Mouse (Mus musculus) heart, embryonic 16.5 days (tissue): ENCODE measurements at regions not wholly inside any gene's neighbourhood (a gene's known extent, or its start where the extent isn't known, plus 50 kb on each side); places are given as distances from the start of the nearest gene placed in this dataset.

ENCODE experiments used
- ATAC-seq: fragments of 200-750 bp; cut with Nextera tagmentation; replicated peaks from 2 replicates; pipeline ENCODE4 v1.8.0; 2017; ENCODE audit warnings: moderate number of reproducible peaks; ENCODE audit not compliant: insufficient read depth, low FRiP score; ENCODE audit errors: extremely low read depth
- H3K27ac ChIP-seq: fragments of 300-500 bp; sonication (generic); 2 replicates; pipeline ENCODE4 v1.5.1; 2014; ENCODE audit warnings: mild to moderate bottlenecking, low read length, control low read depth, moderate library complexity
- H3K27me3 ChIP-seq: fragments of 300-500 bp; sonication (generic); 2 replicates; pipeline ENCODE4 v1.6.1; 2014; ENCODE audit warnings: low read length, mixed read lengths; ENCODE audit not compliant: control insufficient read depth, insufficient read depth
- H3K36me3 ChIP-seq: fragments of 300-500 bp; sonication (generic); 2 replicates; pipeline ENCODE4 v1.6.1; 2014; ENCODE audit not compliant: control insufficient read depth, insufficient read depth
- H3K4me1 ChIP-seq: fragments of 300-500 bp; sonication (generic); 2 replicates; pipeline ENCODE4 v1.6.1; 2014; ENCODE audit warnings: low read length, mixed read lengths; ENCODE audit not compliant: control insufficient read depth, insufficient read depth
- H3K4me2 ChIP-seq: fragments of 300-500 bp; sonication (generic); 2 replicates; pipeline ENCODE4 v1.6.1; 2014; ENCODE audit warnings: low read depth, mild to moderate bottlenecking, control low read depth, low read length
- H3K4me3 ChIP-seq: fragments of 300-500 bp; sonication (generic); 2 replicates; pipeline ENCODE4 v1.5.1; 2014; ENCODE audit warnings: mild to moderate bottlenecking, control low read depth, low read length
- H3K9ac ChIP-seq: fragments of 300-500 bp; sonication (generic); 2 replicates; pipeline ENCODE4 v1.6.1; 2014; ENCODE audit warnings: low read length, control low read depth
- H3K9me3 ChIP-seq: fragments of 300-500 bp; sonication (generic); replicated peaks from 2 replicates; pipeline ENCODE4 v1.6.1; 2016; ENCODE audit warnings: low read length; ENCODE audit not compliant: control insufficient read depth
- WGBS: fragments of 180-500 bp; shearing (Covaris S2); extraction: QIAGEN DNeasy Blood & Tissue Kit; methylation state at CpG from one replicate; pipeline ENCODE4 v1.1.7; 2014; 5-methylcytosine and 5-hydroxymethylcytosine counted together

DNA sequence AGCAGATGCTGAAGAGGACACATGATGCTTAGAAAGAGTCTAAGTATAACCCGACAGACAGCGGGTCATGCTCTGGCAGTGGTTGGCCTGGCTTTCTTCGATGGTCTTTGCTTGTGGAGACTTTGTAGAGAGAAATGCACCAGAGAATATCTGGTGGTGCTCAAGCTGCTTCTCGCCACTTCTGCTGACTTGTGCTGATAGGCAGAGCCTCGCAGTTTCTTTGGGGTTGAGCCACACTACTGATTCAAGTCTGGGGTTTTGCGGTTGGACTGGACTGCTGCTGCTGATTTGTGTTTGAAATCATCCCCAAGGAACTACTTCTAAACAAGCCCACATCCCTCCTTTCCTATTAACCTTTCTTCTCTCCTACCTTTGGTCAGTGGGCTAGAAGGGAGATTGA lies 227.1 kb upstream of the Hnrnpa3 start:
- no peak overlapping the region for H3K9ac ChIP-seq
- no peaks in the 10 kb centered on the region for H3K27me3 ChIP-seq
- no peaks in the 10 kb centered on the region for H3K36me3 ChIP-seq
- WGBS, result 64% methylated on average over 6 of the region's 6 CpGs
- ATAC-seq, result no peak
- H3K4me1 ChIP-seq, result no peaks in the 10 kb centered on the region
- H3K4me3 ChIP-seq, result no peak overlapping the region
- H3K4me2 ChIP-seq, result no peak overlapping the region
- H3K27ac ChIP-seq, result no peak overlapping the region
- no peaks in the 10 kb centered on the region for H3K9me3 ChIP-seq

DNA sequence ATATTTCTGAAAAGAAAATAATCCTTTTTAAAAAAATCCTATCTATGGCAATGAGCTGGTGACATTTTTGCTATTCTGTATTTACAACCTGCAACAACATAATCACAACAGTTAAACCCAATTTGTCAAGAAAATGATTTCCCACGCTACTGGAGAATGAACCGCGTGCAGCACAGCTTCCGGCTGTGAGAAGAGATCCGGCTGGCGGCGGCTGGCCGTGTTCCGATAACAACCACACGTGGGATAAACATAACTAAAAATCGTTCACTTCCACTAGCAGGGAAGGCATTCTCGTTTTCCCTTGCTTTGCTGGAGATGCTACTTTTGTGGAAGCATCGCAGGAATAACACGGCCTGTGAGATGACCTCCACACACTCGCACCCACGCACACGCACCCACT lies 224.5 kb upstream of the Hnrnpa3 start:
- WGBS, result 86% methylated on average over 17 of the region's 17 CpGs
- ATAC-seq, result no peak
- Histone ChIP-seq H3K27ac (no peak overlapping the region), H3K4me1 (no peaks in the 10 kb centered on the region), H3K36me3 (no peaks in the 10 kb centered on the region), H3K4me2 (no peak overlapping the region), H3K9ac (no peak overlapping the region), H3K9me3 (no peaks in the 10 kb centered on the region), H3K27me3 (no peaks in the 10 kb centered on the region), H3K4me3 (no peak overlapping the region)

DNA sequence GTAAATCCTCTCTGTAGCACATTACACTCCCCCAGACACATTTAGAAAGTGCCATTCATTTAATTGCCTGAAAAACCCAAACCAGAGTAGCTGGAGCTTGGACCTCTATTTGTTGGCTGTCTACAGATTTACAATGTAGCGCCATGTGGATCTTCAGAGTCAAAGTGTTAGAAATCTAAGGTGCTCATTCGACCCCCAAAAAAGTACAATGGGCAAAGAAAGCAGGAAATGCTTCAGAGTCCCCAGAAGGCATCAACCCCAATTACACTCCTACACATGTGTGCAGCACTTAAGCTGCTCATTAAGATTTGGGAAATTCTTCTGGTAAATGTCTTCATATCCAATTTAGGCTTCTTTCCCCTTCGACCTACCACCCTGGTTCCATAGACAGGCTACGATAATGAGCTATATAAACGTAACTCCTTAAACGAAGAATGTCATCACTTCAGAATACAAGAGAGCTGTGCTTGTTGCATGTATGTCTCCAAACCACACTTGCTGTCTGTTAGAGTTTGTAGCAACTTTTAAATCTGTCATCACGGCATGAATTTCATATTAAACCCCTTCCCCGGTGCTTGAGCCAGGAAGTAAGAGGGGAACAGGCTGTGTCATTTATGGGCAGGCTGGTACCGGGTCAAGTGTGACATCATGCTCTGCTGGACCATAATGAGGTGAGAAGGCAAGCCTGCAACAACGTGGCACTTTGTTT lies 219.4 kb upstream of the Hnrnpa3 start:
- H3K9ac ChIP-seq, result no peak overlapping the region
- no peaks in the 10 kb centered on the region for H3K9me3 ChIP-seq
- ATAC-seq, result no peak
- H3K36me3 ChIP-seq, result no peaks in the 10 kb centered on the region
- H3K27ac ChIP-seq, result no peak overlapping the region
- H3K4me1 ChIP-seq, result no peaks in the 10 kb centered on the region
- H3K4me3 ChIP-seq, result no peak overlapping the region
- no peaks in the 10 kb centered on the region for H3K27me3 ChIP-seq
- 67% methylated on average over 10 of the region's 10 CpGs for WGBS
- no peak overlapping the region for H3K4me2 ChIP-seq

DNA sequence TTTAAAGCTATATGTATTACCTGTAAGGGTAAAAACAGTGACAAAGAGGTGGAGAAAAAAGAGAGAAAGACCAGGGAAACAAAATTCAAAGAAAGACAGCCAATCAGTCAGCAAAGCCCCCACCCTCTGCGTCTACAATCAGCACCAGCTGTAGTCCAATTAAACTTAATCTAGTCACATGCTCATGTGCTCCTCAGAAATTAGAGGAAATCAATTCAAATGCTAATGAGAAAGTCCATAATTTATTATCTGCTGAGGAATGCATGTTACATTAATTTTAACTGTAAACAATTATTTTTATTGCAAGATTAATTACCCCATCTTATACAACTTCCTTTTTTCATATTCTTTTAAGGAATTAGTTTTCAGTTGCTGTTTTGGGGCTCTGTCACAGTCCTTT lies 216.4 kb upstream of the Hnrnpa3 start:
- Histone ChIP-seq H3K4me1 (no peaks in the 10 kb centered on the region), H3K4me3 (no peak overlapping the region), H3K9me3 (no peaks in the 10 kb centered on the region), H3K4me2 (no peak overlapping the region), H3K27ac (no peak overlapping the region), H3K9ac (no peak overlapping the region), H3K27me3 (no peaks in the 10 kb centered on the region), H3K36me3 (no peaks in the 10 kb centered on the region)
- WGBS, result 79% methylated on average over 1 of the region's 1 CpGs
- no peak for ATAC-seq

DNA sequence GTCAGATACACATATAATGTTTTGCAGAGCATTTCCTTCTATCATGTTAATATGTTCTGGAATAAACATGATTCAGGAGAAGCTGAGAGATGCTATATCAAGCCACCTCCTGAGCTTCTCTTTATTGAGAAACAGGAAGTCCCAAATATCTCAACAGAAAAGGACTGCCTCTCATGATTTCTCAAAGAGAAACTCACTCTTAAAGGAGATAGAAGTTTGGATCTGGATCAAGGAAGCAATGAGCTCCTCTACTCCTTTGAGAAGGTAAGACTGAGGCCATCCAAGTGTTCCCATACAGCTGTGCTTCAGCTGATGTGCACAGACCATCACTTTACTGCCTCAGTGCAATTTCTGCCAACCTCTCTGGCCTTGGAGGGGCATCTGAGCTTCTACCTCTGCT lies 213.9 kb upstream of the Hnrnpa3 start:
- no peak overlapping the region for H3K4me3 ChIP-seq
- H3K27me3 ChIP-seq, result no peaks in the 10 kb centered on the region
- no peak for ATAC-seq
- H3K36me3 ChIP-seq, result no peaks in the 10 kb centered on the region
- no peak overlapping the region for H3K27ac ChIP-seq
- H3K9me3 ChIP-seq, result no peaks in the 10 kb centered on the region
- H3K4me1 ChIP-seq, result no peaks in the 10 kb centered on the region
- H3K9ac ChIP-seq, result no peak overlapping the region
- H3K4me2 ChIP-seq, result no peak overlapping the region

DNA sequence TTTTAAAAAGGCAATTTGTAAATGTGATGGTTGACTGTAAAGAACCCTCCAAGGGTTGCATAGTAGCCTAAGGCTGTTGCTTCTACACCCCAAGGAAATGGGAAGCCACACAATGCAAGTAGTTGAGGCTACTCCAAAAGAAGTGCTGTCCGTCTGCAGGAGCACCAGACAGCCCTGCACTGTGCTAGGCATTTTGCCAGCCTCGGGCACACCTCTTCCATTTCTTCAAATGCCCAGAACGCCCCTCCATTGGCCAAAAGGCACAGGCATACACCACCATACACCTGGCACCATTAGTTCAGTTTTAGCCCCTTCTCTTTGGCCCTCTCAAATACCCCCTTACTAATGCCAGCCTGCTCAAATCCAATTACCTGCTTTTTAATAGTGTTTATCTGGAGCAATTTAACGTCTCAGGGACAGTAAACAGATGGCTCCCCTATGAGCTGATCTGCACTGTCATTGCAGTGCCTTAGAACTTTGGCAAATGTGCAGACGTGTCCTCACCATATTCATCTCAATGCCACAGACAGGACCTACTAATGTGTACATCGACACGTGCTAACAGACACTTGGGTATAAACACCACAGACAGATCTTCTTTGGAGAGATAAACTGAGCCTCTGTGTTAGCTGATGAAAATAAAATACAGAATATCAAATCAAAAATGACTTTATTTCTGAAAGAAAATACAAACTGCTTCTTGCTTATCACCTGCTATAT lies 211.9 kb upstream of the Hnrnpa3 start:
- no peaks in the 10 kb centered on the region for H3K9me3 ChIP-seq
- H3K4me1 ChIP-seq, result no peaks in the 10 kb centered on the region
- H3K36me3 ChIP-seq, result no peaks in the 10 kb centered on the region
- no peak overlapping the region for H3K9ac ChIP-seq
- H3K4me3 ChIP-seq, result no peak overlapping the region
- no peaks in the 10 kb centered on the region for H3K27me3 ChIP-seq
- no peak overlapping the region for H3K4me2 ChIP-seq
- ATAC-seq, result no peak
- 69% methylated on average over 7 of the region's 7 CpGs for WGBS
- H3K27ac ChIP-seq, result no peak overlapping the region

DNA sequence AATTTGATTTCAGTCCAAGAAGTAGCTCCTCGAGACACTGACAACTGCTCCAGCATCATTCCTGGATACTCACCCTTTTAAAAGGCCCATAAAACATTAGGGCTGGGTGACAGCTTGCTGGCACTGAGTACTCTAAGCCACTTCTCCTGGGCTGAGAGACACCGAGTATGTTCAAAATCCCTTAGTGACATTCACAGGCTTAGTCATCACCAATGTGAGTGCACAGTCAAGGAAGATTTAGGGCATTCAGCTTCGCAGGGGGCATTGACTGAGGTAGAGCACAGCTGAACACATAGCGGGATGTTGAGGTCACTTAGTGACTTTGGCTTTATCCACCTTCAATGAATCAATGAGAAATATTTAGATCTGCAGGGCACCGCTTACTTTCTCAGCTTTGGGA lies 210.8 kb upstream of the Hnrnpa3 start:
- ATAC-seq, result no peak
- no peaks in the 10 kb centered on the region for H3K36me3 ChIP-seq
- 76% methylated on average over 5 of the region's 5 CpGs for WGBS
- no peaks in the 10 kb centered on the region for H3K9me3 ChIP-seq
- H3K27ac ChIP-seq, result no peak overlapping the region
- H3K4me1 ChIP-seq, result no peaks in the 10 kb centered on the region
- H3K4me2 ChIP-seq, result no peak overlapping the region
- no peak overlapping the region for H3K9ac ChIP-seq
- no peak overlapping the region for H3K4me3 ChIP-seq
- no peaks in the 10 kb centered on the region for H3K27me3 ChIP-seq

DNA sequence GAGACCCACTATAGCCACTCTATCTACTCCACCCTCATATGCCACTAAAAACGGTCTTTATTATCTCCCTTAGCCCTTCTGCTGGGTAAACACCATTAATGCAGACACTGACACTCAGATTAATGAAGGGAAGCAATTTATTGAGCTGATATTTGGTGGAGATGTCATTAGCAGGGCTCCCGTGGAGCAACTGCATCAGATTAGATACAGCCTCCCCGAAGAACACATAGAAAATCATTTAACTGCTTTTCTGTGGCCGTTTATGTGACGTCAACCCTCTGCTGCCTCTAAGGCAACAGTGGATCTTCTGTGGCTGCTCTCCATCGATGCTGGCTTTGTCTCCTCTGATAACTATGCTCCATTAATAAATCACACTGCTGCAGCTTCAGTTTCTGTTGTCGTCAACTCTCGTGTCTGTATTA lies 207.2 kb upstream of the Hnrnpa3 start:
- Histone ChIP-seq H3K9ac (no peak overlapping the region), H3K4me1 (no peaks in the 10 kb centered on the region), H3K27ac (no peak overlapping the region), H3K4me3 (no peak overlapping the region), H3K36me3 (no peaks in the 10 kb centered on the region), H3K27me3 (no peaks in the 10 kb centered on the region), H3K4me2 (no peak overlapping the region), H3K9me3 (no peaks in the 10 kb centered on the region)
- no peak for ATAC-seq
- 52% methylated on average over 8 of the region's 8 CpGs for WGBS

DNA sequence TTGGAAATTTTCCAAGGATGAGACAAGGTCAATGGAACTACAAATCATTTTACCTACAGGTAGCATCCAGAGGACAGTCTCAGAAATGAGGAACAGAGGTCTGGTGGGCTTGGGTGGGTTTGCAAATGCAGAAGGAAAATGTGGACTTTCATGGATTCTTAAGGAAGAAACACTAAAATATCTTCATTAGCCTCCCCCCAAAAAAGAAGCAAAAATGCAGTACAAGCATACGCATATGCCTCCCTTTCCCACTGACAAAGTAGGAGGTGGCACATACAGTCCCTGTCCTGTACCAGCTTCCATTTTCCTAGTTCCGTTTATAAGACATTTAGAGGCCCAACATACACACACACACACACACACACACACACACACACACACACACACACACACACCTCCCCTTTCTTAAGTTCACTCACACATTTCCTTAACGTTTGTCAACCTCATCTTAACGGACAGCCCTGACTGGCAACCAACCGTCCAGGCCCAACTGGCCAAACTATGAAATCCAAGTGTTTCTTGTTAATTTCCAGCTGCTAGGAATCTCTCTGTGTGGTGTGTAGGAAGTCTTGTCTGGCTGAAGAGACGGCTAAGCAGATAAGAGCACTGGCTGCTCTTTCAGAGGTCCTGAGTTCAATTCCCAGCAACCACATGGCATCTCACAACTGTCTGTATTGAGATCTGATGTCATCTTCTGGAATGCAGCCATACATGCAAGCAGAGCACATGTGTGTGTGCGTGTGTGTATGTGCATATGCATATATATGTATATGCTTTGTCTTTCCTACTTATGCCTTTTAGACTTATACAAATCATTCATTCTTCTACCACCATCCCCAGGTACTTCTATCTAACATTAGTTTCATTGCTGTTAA lies 206.6 kb upstream of the Hnrnpa3 start:
- ATAC-seq, result no peak
- WGBS, result 78% methylated on average over 7 of the region's 7 CpGs

More for the DNA sequence above, 206.6 kb upstream of the Hnrnpa3 start:
- no peak overlapping the region for H3K9ac ChIP-seq
- no peak overlapping the region for H3K27ac ChIP-seq
- H3K27me3 ChIP-seq, result no peaks in the 10 kb centered on the region
- H3K4me3 ChIP-seq, result no peak overlapping the region
- H3K4me2 ChIP-seq, result no peak overlapping the region
- no peaks in the 10 kb centered on the region for H3K9me3 ChIP-seq
- H3K36me3 ChIP-seq, result no peaks in the 10 kb centered on the region
- H3K4me1 ChIP-seq, result no peaks in the 10 kb centered on the region
